Mouse (Mus musculus) heart, embryonic 13.5 days (tissue): ENCODE measurements around the gene Cfap299. TPM values are rescaled to one million over a fixed set of nuclear protein-coding genes. Genes with fewer than 3 reads are reported as not detected.

Experiments
- ATAC-seq: fragments of 200-750 bp; cut with Nextera tagmentation; 2 replicates; pipeline ENCODE4 v1.8.0; 2017; ENCODE audit warnings: moderate TSS enrichment; ENCODE audit not compliant: insufficient number of reproducible peaks, low FRiP score, low TSS enrichment; ENCODE audit errors: extremely low read depth
- H3K27ac ChIP-seq: fragments of 300-500 bp; sonication (generic); replicated peaks from 2 replicates; pipeline ENCODE4 v1.5.1; 2015; ENCODE audit warnings: moderate library complexity, mild to moderate bottlenecking, inconsistent platforms
- H3K27me3 ChIP-seq: fragments of 300-500 bp; sonication (generic); replicated peaks from 2 replicates; pipeline ENCODE4 v1.6.1; 2015; ENCODE audit warnings: mild to moderate bottlenecking, inconsistent platforms
- H3K36me3 ChIP-seq: fragments of 300-500 bp; sonication (generic); 2 replicates; pipeline ENCODE4 v1.6.1; 2015; ENCODE audit warnings: mild to moderate bottlenecking, inconsistent platforms
- H3K4me1 ChIP-seq: fragments of 300-500 bp; sonication (generic); 2 replicates; pipeline ENCODE4 v1.6.1; 2015; ENCODE audit warnings: inconsistent platforms
- H3K4me2 ChIP-seq: fragments of 300-500 bp; sonication (generic); 2 replicates; pipeline ENCODE4 v1.6.1; 2015; ENCODE audit warnings: inconsistent platforms, mild to moderate bottlenecking, moderate library complexity
- H3K4me3 ChIP-seq: fragments of 300-500 bp; sonication (generic); 2 replicates; pipeline ENCODE4 v1.5.1; 2015; ENCODE audit warnings: moderate library complexity, mild to moderate bottlenecking, inconsistent platforms
- H3K9ac ChIP-seq: fragments of 300-500 bp; sonication (generic); 2 replicates; pipeline ENCODE4 v1.6.1; 2015; ENCODE audit warnings: inconsistent platforms, mild to moderate bottlenecking, moderate library complexity
- H3K9me3 ChIP-seq: fragments of 300-500 bp; sonication (generic); 2 replicates; pipeline ENCODE4 v1.6.1; 2016; ENCODE audit warnings: inconsistent platforms
- WGBS: fragments of 180-500 bp; shearing (Covaris S2); methylation state at CpG from one replicate; pipeline ENCODE4 v1.1.7; 2015; ENCODE audit warnings: mixed read lengths; 5-methylcytosine and 5-hydroxymethylcytosine counted together
- polyA plus RNA-seq: library from polyadenylated mRNA; unstranded; fragments of >200 nt; fragmentation: Nextera tagmentation; extraction: Ambion mirVana; gene quantifications from 2 replicates; pipeline ENCODE4 v1.2.1, GENCODE M21; 2015

Gene Cfap299
- polyA plus RNA-seq, 1 experiment from 2014 or later, result 0.40 TPM

DNA sequence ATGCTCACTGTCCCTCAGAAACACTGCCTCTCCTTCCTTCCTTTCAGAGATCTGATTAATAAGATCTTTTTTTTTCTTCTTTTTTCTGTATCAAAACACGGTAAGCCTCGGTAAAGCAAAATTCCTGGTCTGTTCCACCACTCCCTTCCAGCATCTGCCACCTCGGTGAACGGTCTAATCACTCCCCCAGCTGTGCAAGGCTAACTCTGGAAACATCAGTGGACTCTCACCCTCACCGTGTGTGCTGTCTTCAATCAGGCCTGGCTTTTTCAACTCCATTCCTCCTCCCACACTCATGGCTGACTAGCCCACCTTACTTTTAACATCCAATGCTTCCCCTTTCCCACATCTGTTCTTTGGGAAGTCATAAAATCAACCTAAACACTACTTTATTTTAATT, 221.2 kb downstream of the Cfap299 start:
- Histone ChIP-seq H3K4me2 (no peak overlapping the region), H3K27ac (no peak overlapping the region), H3K9ac (no peak overlapping the region), H3K27me3 (no peaks in the 10 kb centered on the region), H3K4me1 (no peaks in the 10 kb centered on the region), H3K4me3 (no peak overlapping the region), H3K36me3 (no peaks in the 10 kb centered on the region), H3K9me3 (no peaks in the 10 kb centered on the region)
- ATAC-seq, result no peak
- 35% methylated on average over 5 of the region's 5 CpGs for WGBS

- no peaks in the 10 kb centered on the region for H3K9me3 ChIP-seq
- no peak overlapping the region for H3K27ac ChIP-seq
- ATAC-seq, result no peak
- H3K4me3 ChIP-seq, result no peak overlapping the region
- H3K4me1 ChIP-seq, result no peaks in the 10 kb centered on the region
- H3K36me3 ChIP-seq, result no peaks in the 10 kb centered on the region
- no peaks in the 10 kb centered on the region for H3K27me3 ChIP-seq
- no peak overlapping the region for H3K9ac ChIP-seq
- H3K4me2 ChIP-seq, result no peak overlapping the region
- WGBS, result 74% methylated on average over 1 of the region's 1 CpGs
These were observed 221.8 kb downstream of the Cfap299 start for GRCm38 (mm10) chr5:98550873-98551272.

DNA sequence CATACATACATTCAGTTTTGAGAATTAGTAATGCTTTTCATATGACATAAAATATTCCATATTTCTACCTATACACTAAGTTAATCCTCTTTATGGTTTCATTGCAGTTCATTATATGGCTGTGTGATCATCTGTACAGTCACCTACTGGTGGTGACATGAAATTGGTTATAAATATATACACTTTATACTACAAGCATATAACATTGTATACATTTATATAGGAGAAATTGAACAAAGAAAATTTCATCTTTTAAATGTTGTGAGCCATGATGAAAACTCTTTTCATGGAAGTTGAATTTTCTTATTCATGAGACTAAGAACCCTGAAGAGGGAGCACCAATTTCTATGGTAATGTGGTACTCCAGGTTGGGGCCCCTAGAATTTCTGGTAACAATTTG, 223.3 kb downstream of the Cfap299 start, which contains the start of gene Gm11111:
Gene Gm11111, plus strand, starts transcription at position 301 of the 400 bp plus-strand sequence.
- H3K9me3 ChIP-seq, result no peaks in the 10 kb centered on the region
- H3K27me3 ChIP-seq, result no peaks in the 10 kb centered on the region
- H3K4me2 ChIP-seq, result no peak within 1 kb of the TSS
- H3K4me1 ChIP-seq, result no peaks in the 10 kb centered on the region
- H3K36me3 ChIP-seq, result no peaks in the 10 kb centered on the region
- ATAC-seq, result no peak
- H3K27ac ChIP-seq, result no peak within 1 kb of the TSS
- no peak within 1 kb of the TSS for H3K9ac ChIP-seq
- H3K4me3 ChIP-seq, result no peak within 1 kb of the TSS

GRCm38 (mm10) chr5:98552811-98553601, 223.9 kb downstream of the Cfap299 start:
- ATAC-seq, result no peak
- H3K4me3 ChIP-seq, result no peak overlapping the region
- H3K27ac ChIP-seq, result no peak overlapping the region
- no peak overlapping the region for H3K4me2 ChIP-seq
- H3K9ac ChIP-seq, result no peak overlapping the region
- no peaks in the 10 kb centered on the region for H3K9me3 ChIP-seq
- no peaks in the 10 kb centered on the region for H3K27me3 ChIP-seq
- no peaks in the 10 kb centered on the region for H3K4me1 ChIP-seq
- no peaks in the 10 kb centered on the region for H3K36me3 ChIP-seq
- WGBS, result 63% methylated on average over 7 of the region's 7 CpGs

DNA sequence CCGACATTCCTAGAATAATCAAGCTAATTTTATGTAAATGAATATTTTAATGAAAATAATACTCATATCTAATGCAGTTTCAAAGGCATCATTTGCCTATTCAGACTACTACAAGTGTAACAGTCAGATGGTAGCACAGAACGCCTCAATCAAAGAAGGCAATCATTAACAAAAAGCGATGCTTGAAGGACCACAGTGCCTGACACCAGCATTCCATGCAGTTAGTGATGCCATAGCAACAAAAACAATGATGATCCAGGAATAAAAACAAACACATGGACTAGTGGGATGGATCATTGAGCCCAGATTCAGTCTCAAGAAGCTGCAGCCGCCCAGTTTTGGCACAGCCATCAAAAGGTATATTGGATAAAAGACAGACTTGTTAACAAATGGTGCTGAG, 232.2 kb downstream of the Cfap299 start:
- ATAC-seq, result no peak
- Histone ChIP-seq H3K4me1 (peaks cover under 1% of the 10 kb centered on the region; the same call in 1 of the 2 replicates), H3K4me3 (no peak overlapping the region), H3K9me3 (no peaks in the 10 kb centered on the region), H3K4me2 (no peak overlapping the region), H3K27ac (no peak overlapping the region), H3K36me3 (no peaks in the 10 kb centered on the region), H3K27me3 (no peaks in the 10 kb centered on the region), H3K9ac (no peak overlapping the region)
- 81% methylated on average over 4 of the region's 4 CpGs for WGBS

DNA sequence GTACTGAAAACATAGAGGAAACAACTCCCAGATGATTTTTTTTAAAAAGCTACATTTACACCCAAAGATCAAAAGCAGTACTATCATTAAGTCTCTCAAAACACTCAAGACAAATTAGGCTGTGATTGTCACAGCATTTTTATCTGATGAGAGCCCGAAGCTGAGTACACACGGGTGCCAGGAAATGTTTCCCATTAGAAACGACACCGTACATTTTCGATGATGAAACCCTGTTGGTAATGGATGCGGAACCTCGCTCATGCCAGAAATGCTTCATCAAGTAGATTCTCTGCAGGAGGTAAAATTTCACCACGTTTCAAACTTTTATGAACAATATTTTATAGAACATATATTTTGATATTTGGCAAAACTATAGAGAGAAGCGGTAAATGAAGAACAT, 233.7 kb downstream of the Cfap299 start:
- no peak overlapping the region for H3K9ac ChIP-seq
- no peaks in the 10 kb centered on the region for H3K36me3 ChIP-seq
- no peak for ATAC-seq
- H3K27ac ChIP-seq, result no peak overlapping the region
- peaks cover 9% of the 10 kb centered on the region for H3K4me1 ChIP-seq
- no peak overlapping the region for H3K4me3 ChIP-seq
- WGBS, result 67% methylated on average over 9 of the region's 9 CpGs
- H3K9me3 ChIP-seq, result no peaks in the 10 kb centered on the region
- no peak overlapping the region for H3K4me2 ChIP-seq
- no peaks in the 10 kb centered on the region for H3K27me3 ChIP-seq

GRCm38 (mm10) chr5:98563801-98564200, 234.7 kb downstream of the Cfap299 start:
- Histone ChIP-seq H3K36me3 (no peaks in the 10 kb centered on the region), H3K9ac (no peak overlapping the region), H3K27me3 (no peaks in the 10 kb centered on the region), H3K4me1 (peaks cover 11% of the 10 kb centered on the region), H3K4me3 (no peak overlapping the region), H3K4me2 (no peak overlapping the region), H3K27ac (no peak overlapping the region), H3K9me3 (no peaks in the 10 kb centered on the region)
- 53% methylated on average over 9 of the region's 9 CpGs for WGBS
- no peak for ATAC-seq

DNA sequence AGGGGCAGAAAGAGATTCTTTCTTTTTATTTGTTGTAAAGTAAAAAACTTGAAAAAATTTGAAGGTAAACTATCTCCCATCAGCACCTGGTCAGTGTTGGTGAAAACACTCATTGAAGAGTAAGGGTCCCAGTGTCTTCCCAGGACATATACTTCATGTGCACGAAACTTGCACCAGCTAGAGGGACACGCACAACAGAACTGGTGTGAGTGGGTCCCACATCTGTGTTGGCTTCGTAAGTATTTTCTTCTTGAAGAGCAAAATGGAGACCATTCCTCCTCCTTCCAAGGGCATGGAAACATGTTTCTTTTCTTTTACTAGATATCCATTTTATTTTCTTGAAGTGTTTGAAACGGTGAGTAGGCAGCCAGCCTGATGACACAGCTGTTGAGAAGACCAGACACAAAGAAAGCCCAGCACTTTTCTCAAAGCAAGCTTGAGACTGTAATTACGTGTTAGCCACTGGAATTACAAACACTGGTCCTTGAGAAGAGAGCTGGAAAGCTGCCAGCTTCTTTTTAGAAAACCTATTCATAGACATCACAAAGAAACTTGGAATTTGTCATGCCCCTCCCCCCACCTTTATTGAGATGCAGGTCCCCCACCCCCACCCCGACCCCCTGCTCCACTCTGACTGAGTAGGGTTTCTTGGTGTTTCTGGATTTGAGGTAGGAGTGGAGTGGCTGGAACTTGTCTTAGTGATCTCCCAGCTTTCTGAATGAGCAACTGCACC, 237.5 kb downstream of the Cfap299 start:
- H3K9me3 ChIP-seq, result no peaks in the 10 kb centered on the region
- H3K4me1 ChIP-seq, result peaks cover 19% of the 10 kb centered on the region
- H3K4me2 ChIP-seq, result no peak overlapping the region
- no peaks in the 10 kb centered on the region for H3K27me3 ChIP-seq
- H3K27ac ChIP-seq, result no peak overlapping the region
- no peaks in the 10 kb centered on the region for H3K36me3 ChIP-seq
- ATAC-seq, result no peak
- 51% methylated on average over 6 of the region's 6 CpGs for WGBS
- H3K4me3 ChIP-seq, result no peak overlapping the region
- H3K9ac ChIP-seq, result no peak overlapping the region

GRCm38 (mm10) chr5:98568481-98568880, 239.4 kb downstream of the Cfap299 start:
- H3K9me3 ChIP-seq, result no peaks in the 10 kb centered on the region
- H3K9ac ChIP-seq, result no peak overlapping the region
- H3K4me2 ChIP-seq, result no peak overlapping the region
- 80% methylated on average over 4 of the region's 4 CpGs for WGBS
- H3K4me3 ChIP-seq, result no peak overlapping the region
- no peak for ATAC-seq
- H3K27me3 ChIP-seq, result no peaks in the 10 kb centered on the region
- H3K36me3 ChIP-seq, result no peaks in the 10 kb centered on the region
- no peak overlapping the region for H3K27ac ChIP-seq
- H3K4me1 ChIP-seq, result peaks cover 19% of the 10 kb centered on the region

DNA sequence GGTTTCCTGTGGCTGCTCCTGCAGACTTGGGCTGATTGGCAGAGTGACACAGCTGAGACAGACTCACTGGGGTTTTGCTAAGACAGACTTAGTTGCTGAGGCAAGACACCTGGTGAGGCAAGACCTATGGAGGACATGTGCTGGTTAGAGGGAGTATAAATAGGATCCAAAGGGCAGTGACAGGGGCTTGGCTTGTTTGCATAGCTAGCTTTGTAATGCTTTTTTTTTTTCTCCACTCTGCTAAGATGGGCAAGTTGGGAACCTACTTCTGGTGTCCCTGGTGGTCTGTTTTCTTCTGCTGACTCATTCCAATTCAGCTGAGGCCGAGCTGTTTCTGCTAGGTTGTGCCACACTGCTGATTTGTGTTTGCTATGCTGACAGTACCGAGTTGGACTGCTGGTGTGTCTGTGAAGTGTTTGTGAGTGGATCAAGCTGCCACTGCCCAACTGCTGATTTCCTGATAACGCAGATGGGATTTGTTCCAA, 240.0 kb downstream of the Cfap299 start:
- H3K27ac ChIP-seq, result no peak overlapping the region
- H3K9me3 ChIP-seq, result no peaks in the 10 kb centered on the region
- peaks cover 19% of the 10 kb centered on the region for H3K4me1 ChIP-seq
- no peak for ATAC-seq
- H3K4me3 ChIP-seq, result no peak overlapping the region
- H3K9ac ChIP-seq, result no peak overlapping the region
- no peak overlapping the region for H3K4me2 ChIP-seq
- H3K36me3 ChIP-seq, result no peaks in the 10 kb centered on the region
- H3K27me3 ChIP-seq, result no peaks in the 10 kb centered on the region
- WGBS, result 33% methylated on average over 3 of the region's 3 CpGs

DNA sequence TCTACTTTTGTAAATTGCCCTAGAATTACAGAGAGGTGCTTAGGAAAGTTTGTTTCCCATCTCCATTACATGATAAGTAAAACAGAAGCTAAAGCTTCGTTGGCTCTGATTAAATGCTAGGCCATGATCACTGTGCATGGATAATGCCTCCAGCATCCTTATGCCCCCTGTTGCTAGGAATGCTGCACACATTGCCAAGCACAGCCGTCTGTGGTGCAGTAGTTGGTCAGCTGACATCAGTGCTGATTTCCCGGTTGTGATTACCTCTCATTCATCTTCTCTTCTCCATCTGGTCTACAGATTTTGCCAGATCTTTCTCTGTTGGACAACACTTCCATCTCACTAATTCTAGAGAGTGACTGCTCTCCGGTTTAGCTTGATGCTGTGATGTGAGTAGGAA, 243.3 kb downstream of the Cfap299 start:
- WGBS, result 65% methylated on average over 4 of the region's 4 CpGs
- Histone ChIP-seq H3K27me3 (no peaks in the 10 kb centered on the region), H3K4me2 (no peak overlapping the region), H3K9me3 (no peaks in the 10 kb centered on the region), H3K4me3 (no peak overlapping the region), H3K27ac (no peak overlapping the region), H3K36me3 (no peaks in the 10 kb centered on the region), H3K4me1 (peaks cover 14% of the 10 kb centered on the region), H3K9ac (no peak overlapping the region)
- no peak for ATAC-seq
